Mouse (Mus musculus): ENCODE results near the gene Khdc4. TPM values are rescaled to one million over a fixed set of nuclear protein-coding genes. Genes with fewer than 3 reads are reported as not detected.
A peak's percentile ranks its signal among the peaks of the same experiment; 100 is the strongest.

Khdc4 gene
- total RNA-seq (2015; ENCODE audit: low replicate concordance) (25.0 and 29.5 TPM in 2 replicates), total RNA-seq (2017; ENCODE audit: low replicate concordance) (19.9 and 23.4 TPM in 2 replicates)

GRCm38 (mm10) chr3:88684980-88685941 lies at the start of gene Khdc4:
TSS of gene Khdc4 (plus strand) at chr3:88685803.
- ATAC-seq (replicated peaks; ENCODE audit: low FRiP score, poor library complexity, severe bottlenecking), result peak; percentile 100

GRCm38 (mm10) chr3:88636555-88636986 lies 49.0 kb upstream of the Khdc4 start:
- ATAC-seq (replicated peaks; ENCODE audit: low FRiP score, poor library complexity, severe bottlenecking), result no peak

- no peak for ATAC-seq (replicated peaks; ENCODE audit: low FRiP score, poor library complexity, severe bottlenecking)
These were observed 48.5 kb upstream of the Khdc4 start for GRCm38 (mm10) chr3:88637134-88637533.

GRCm38 (mm10) chr3:88639239-88639638 lies 46.4 kb upstream of the Khdc4 start:
- ATAC-seq (replicated peaks; ENCODE audit: low FRiP score, poor library complexity, severe bottlenecking), result no peak

GRCm38 (mm10) chr3:88640676-88641075 lies 44.9 kb upstream of the Khdc4 start:
- ATAC-seq (replicated peaks; ENCODE audit: low FRiP score, poor library complexity, severe bottlenecking), result peak; percentile 79

GRCm38 (mm10) chr3:88643078-88643477 lies 42.5 kb upstream of the Khdc4 start:
- no peak for ATAC-seq (replicated peaks; ENCODE audit: low FRiP score, poor library complexity, severe bottlenecking)

- ATAC-seq (replicated peaks; ENCODE audit: low FRiP score, poor library complexity, severe bottlenecking), result no peak
These were observed 39.7 kb upstream of the Khdc4 start for GRCm38 (mm10) chr3:88645937-88646336.

GRCm38 (mm10) chr3:88646426-88646995 lies 39.1 kb upstream of the Khdc4 start:
- no peak for ATAC-seq (replicated peaks; ENCODE audit: low FRiP score, poor library complexity, severe bottlenecking)

- no peak for ATAC-seq (replicated peaks; ENCODE audit: low FRiP score, poor library complexity, severe bottlenecking)
These were observed 38.5 kb upstream of the Khdc4 start for GRCm38 (mm10) chr3:88647076-88647475.

GRCm38 (mm10) chr3:88647779-88648413 lies 37.7 kb upstream of the Khdc4 start:
- ATAC-seq (replicated peaks; ENCODE audit: low FRiP score, poor library complexity, severe bottlenecking), result no peak

GRCm38 (mm10) chr3:88648452-88649168 lies 37.0 kb upstream of the Khdc4 start:
- ATAC-seq (replicated peaks; ENCODE audit: low FRiP score, poor library complexity, severe bottlenecking), result no peak

- no peak for ATAC-seq (replicated peaks; ENCODE audit: low FRiP score, poor library complexity, severe bottlenecking)
These were observed 36.4 kb upstream of the Khdc4 start for GRCm38 (mm10) chr3:88649186-88649585.

GRCm38 (mm10) chr3:88649967-88650366 lies 35.6 kb upstream of the Khdc4 start:
- no peak for ATAC-seq (replicated peaks; ENCODE audit: low FRiP score, poor library complexity, severe bottlenecking)

GRCm38 (mm10) chr3:88650713-88651504 lies 34.7 kb upstream of the Khdc4 start:
- ATAC-seq (replicated peaks; ENCODE audit: low FRiP score, poor library complexity, severe bottlenecking), result no peak

GRCm38 (mm10) chr3:88651669-88652618 lies 33.7 kb upstream of the Khdc4 start:
- ATAC-seq (replicated peaks; ENCODE audit: low FRiP score, poor library complexity, severe bottlenecking), result no peak

- no peak for ATAC-seq (replicated peaks; ENCODE audit: low FRiP score, poor library complexity, severe bottlenecking)
These were observed 32.6 kb upstream of the Khdc4 start, which contains the start of gene Rxfp4 for GRCm38 (mm10) chr3:88652846-88653515. TSS of gene Rxfp4 (minus strand) at chr3:88653142.
